Mouse (Mus musculus) liver, embryonic 11.5 days (tissue): ENCODE results near the gene Vim. TPM values are rescaled to one million over a fixed set of nuclear protein-coding genes. Genes with fewer than 3 reads are reported as not detected.

Experiments
- ATAC-seq: fragments of 200-750 bp; cut with Nextera tagmentation; replicated peaks from 2 replicates; pipeline ENCODE4 v1.8.0; 2017; ENCODE audit warnings: moderate number of reproducible peaks, mild to moderate bottlenecking, moderate TSS enrichment, moderate library complexity; ENCODE audit not compliant: low FRiP score
- DNase-seq: peaks from one replicate; pipeline ENCODE4 v3.0.0-alpha.2; 2017; ENCODE audit warnings: low spot score
- H3K27ac ChIP-seq: fragments of 300-500 bp; sonication (generic); 2 replicates; pipeline ENCODE4 v1.5.1; 2014; ENCODE audit warnings: mild to moderate bottlenecking, low read depth, low read length, control low read depth
- H3K27me3 ChIP-seq: fragments of 300-500 bp; sonication (generic); replicated peaks from 2 replicates; pipeline ENCODE4 v1.6.1; 2014; ENCODE audit warnings: low read length, mixed read lengths; ENCODE audit not compliant: control insufficient read depth, insufficient read depth
- H3K36me3 ChIP-seq: fragments of 300-500 bp; sonication (generic); 2 replicates; pipeline ENCODE4 v1.6.1; 2014; ENCODE audit warnings: mild to moderate bottlenecking, low read length, moderate library complexity, mixed read lengths; ENCODE audit not compliant: control insufficient read depth, insufficient read depth
- H3K4me1 ChIP-seq: fragments of 300-500 bp; sonication (generic); replicated peaks from 2 replicates; pipeline ENCODE4 v1.6.1; 2014; ENCODE audit warnings: low read length, mixed read lengths; ENCODE audit not compliant: control insufficient read depth, insufficient read depth
- H3K4me2 ChIP-seq: fragments of 300-500 bp; sonication (generic); 2 replicates; pipeline ENCODE4 v1.6.1; 2014; ENCODE audit warnings: mild to moderate bottlenecking, control low read depth, moderate library complexity
- H3K4me3 ChIP-seq: fragments of 300-500 bp; sonication (generic); 2 replicates; pipeline ENCODE4 v1.5.1; 2014; ENCODE audit warnings: low read depth, low read length, control low read depth
- H3K9ac ChIP-seq: fragments of 300-500 bp; sonication (generic); 2 replicates; pipeline ENCODE4 v1.6.1; 2014; ENCODE audit warnings: low read depth, low read length, control low read depth
- H3K9me3 ChIP-seq: fragments of 300-500 bp; sonication (generic); 2 replicates; pipeline ENCODE4 v1.6.1; 2016; ENCODE audit warnings: low read length, inconsistent platforms, mixed read lengths; ENCODE audit not compliant: control insufficient read depth
- WGBS: fragments of 180-500 bp; shearing (Covaris S2); extraction: QIAGEN DNeasy Blood & Tissue Kit; methylation state at CpG from one replicate; pipeline ENCODE4 v1.1.7; 2014; 5-methylcytosine and 5-hydroxymethylcytosine counted together
- polyA plus RNA-seq: library from polyadenylated mRNA; unstranded; fragments of >200 nt; fragmentation: Nextera tagmentation; extraction: Ambion mirVana; gene quantifications from 2 replicates; pipeline ENCODE4 v1.2.1, GENCODE M21; 2014

Vim gene
- polyA plus RNA-seq, 1 experiment from 2014 or later, result 235 TPM

- H3K27me3 ChIP-seq, result no peaks in the 10 kb centered on the region
- DNase-seq (no peak), ATAC-seq (no peak; the same call in 1 of the 2 replicates)
- no peaks in the 10 kb centered on the region for H3K9me3 ChIP-seq
- no peak overlapping the region for H3K4me2 ChIP-seq
- 28% methylated on average over 5 of the region's 5 CpGs for WGBS
- no peak overlapping the region for H3K27ac ChIP-seq
- H3K4me3 ChIP-seq, result no peak overlapping the region
- H3K36me3 ChIP-seq, result no peaks in the 10 kb centered on the region
- no peaks in the 10 kb centered on the region; the same call in 1 of the 2 replicates for H3K4me1 ChIP-seq
- no peak overlapping the region for H3K9ac ChIP-seq
Observed at GRCm38 (mm10) chr2:13558607-13559262, 15.0 kb upstream of the Vim start.

GRCm38 (mm10) chr2:13559303-13559702 is 14.4 kb upstream of the Vim start:
- H3K9me3 ChIP-seq, result no peaks in the 10 kb centered on the region
- ATAC-seq, result no peak
- 58% methylated on average over 5 of the region's 5 CpGs for WGBS
- no peak for DNase-seq
- H3K27ac ChIP-seq, result no peak overlapping the region
- H3K4me1 ChIP-seq, result no peaks in the 10 kb centered on the region
- H3K36me3 ChIP-seq, result no peaks in the 10 kb centered on the region
- no peak overlapping the region for H3K4me3 ChIP-seq
- no peak overlapping the region for H3K9ac ChIP-seq
- no peak overlapping the region for H3K4me2 ChIP-seq
- no peaks in the 10 kb centered on the region for H3K27me3 ChIP-seq

GRCm38 (mm10) chr2:13559729-13560128 is 14.0 kb upstream of the Vim start:
- Histone ChIP-seq H3K36me3 (no peaks in the 10 kb centered on the region), H3K27me3 (no peaks in the 10 kb centered on the region), H3K4me3 (no peak overlapping the region), H3K9me3 (no peaks in the 10 kb centered on the region), H3K27ac (no peak overlapping the region), H3K9ac (no peak overlapping the region), H3K4me1 (no peaks in the 10 kb centered on the region), H3K4me2 (no peak overlapping the region)
- DNase-seq, result no peak
- no peak for ATAC-seq
- 74% methylated on average over 5 of the region's 5 CpGs for WGBS

- no peaks in the 10 kb centered on the region for H3K27me3 ChIP-seq
- DNase-seq (no peak), ATAC-seq (no peak)
- no peak overlapping the region for H3K4me3 ChIP-seq
- no peaks in the 10 kb centered on the region for H3K4me1 ChIP-seq
- 79% methylated on average over 2 of the region's 2 CpGs for WGBS
- H3K27ac ChIP-seq, result no peak overlapping the region
- no peak overlapping the region for H3K4me2 ChIP-seq
- no peak overlapping the region for H3K9ac ChIP-seq
- H3K36me3 ChIP-seq, result no peaks in the 10 kb centered on the region
- H3K9me3 ChIP-seq, result no peaks in the 10 kb centered on the region
Observed at GRCm38 (mm10) chr2:13560396-13560795, 13.3 kb upstream of the Vim start.

GRCm38 (mm10) chr2:13570122-13570521 is 3.6 kb upstream of the Vim start:
- Histone ChIP-seq H3K4me3 (no peak overlapping the region), H3K27ac (no peak overlapping the region), H3K4me1 (peaks cover 22% of the 10 kb centered on the region), H3K9ac (no peak overlapping the region), H3K36me3 (no peaks in the 10 kb centered on the region), H3K4me2 (no peak overlapping the region), H3K27me3 (peaks cover 13% of the 10 kb centered on the region), H3K9me3 (no peaks in the 10 kb centered on the region)
- no peak for ATAC-seq
- no peak for DNase-seq
- WGBS, result 58% methylated on average over 2 of the region's 2 CpGs

GRCm38 (mm10) chr2:13572101-13572553 is 1.6 kb upstream of the Vim start:
- no peaks in the 10 kb centered on the region for H3K9me3 ChIP-seq
- peaks cover 17% of the 10 kb centered on the region for H3K27me3 ChIP-seq
- ATAC-seq (no peak), DNase-seq (no peak)
- WGBS, result 34% methylated on average over 4 of the region's 4 CpGs
- peak overlapping the region; percentile 20; the same call in 1 of the 2 replicates for H3K4me3 ChIP-seq
- H3K9ac ChIP-seq, result no peak overlapping the region
- H3K4me1 ChIP-seq, result peaks cover 26% of the 10 kb centered on the region
- peaks cover 1% of the 10 kb centered on the region; the same call in 1 of the 2 replicates for H3K36me3 ChIP-seq
- H3K4me2 ChIP-seq, result peak overlapping the region; percentile 85
- peak overlapping the region; percentile 38; the same call in 1 of the 2 replicates for H3K27ac ChIP-seq

- DNase-seq (no peak), ATAC-seq (no peak)
- Histone ChIP-seq H3K4me3 (peak overlapping the region; percentile 63), H3K4me2 (peak overlapping the region; percentile 85), H3K9ac (peak overlapping the region; percentile 75; the same call in 1 of the 2 replicates), H3K27me3 (peaks cover 17% of the 10 kb centered on the region), H3K9me3 (no peaks in the 10 kb centered on the region), H3K27ac (peak overlapping the region; percentile 81), H3K36me3 (peaks cover 3% of the 10 kb centered on the region; the same call in 1 of the 2 replicates), H3K4me1 (peaks cover 26% of the 10 kb centered on the region)
- WGBS, result 5% methylated on average over 12 of the region's 12 CpGs
Observed at GRCm38 (mm10) chr2:13572647-13573407, 900 bp upstream of the Vim start.

GRCm38 (mm10) chr2:13574066-13574800 is 506 bp downstream of the Vim start:
- peak; percentile 74 for ATAC-seq
- WGBS, result under 1% methylated on average over 46 of the region's 46 CpGs

More at GRCm38 (mm10) chr2:13574066-13574800, 506 bp downstream of the Vim start:
- H3K9ac ChIP-seq, result peak overlapping the region; percentile 75
- H3K4me1 ChIP-seq, result peaks cover 26% of the 10 kb centered on the region
- H3K36me3 ChIP-seq, result peaks cover 10% of the 10 kb centered on the region; the same call in 1 of the 2 replicates
- peak overlapping the region; percentile 85 for H3K4me2 ChIP-seq
- peak overlapping the region; percentile 63 for H3K4me3 ChIP-seq
- peak; percentile 81 for DNase-seq
- H3K9me3 ChIP-seq, result no peaks in the 10 kb centered on the region
- peaks cover 17% of the 10 kb centered on the region for H3K27me3 ChIP-seq
- H3K27ac ChIP-seq, result peak overlapping the region; percentile 81
